Mouse (Mus musculus) liver, embryonic 14.5 days (tissue): ENCODE measurements around the gene Zbtb7a.

Source experiments
- CTCF ChIP-seq: IDR thresholded peaks from 2 replicates; pipeline ENCODE4 v1.5.1; 2016; ENCODE audit warnings: antibody characterized with exemption, low read depth, control low read depth
- EP300 ChIP-seq: IDR thresholded peaks from 2 replicates; pipeline ENCODE4 v1.6.1; 2016; ENCODE audit warnings: antibody characterized with exemption, low read depth

DNA sequence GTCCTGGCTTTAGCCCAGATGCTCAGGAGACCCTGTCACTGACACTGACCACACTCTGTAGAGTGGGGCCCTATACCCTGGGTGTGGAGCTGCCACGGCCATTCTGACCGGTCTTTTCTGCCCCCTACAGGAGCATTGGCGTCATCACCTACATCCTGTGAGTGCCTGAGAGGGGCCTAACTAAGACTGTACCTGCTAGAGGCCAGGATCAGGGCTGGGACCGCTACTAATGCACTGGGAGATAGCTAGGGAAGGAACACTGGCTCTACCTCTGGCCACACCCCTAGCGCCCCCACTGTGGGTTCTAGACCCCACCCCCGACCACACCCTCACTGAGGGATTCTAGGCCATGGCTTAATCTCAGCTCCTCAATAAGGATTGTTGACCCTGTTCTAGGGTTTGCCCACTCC lies 55.9 kb downstream of the Zbtb7a start:
- TF ChIP-seq EP300, result no peak
- peak; percentile 62 for TF ChIP-seq CTCF
